Mouse (Mus musculus): ENCODE measurements around the gene Skp2. TPM values are rescaled to one million over a fixed set of nuclear protein-coding genes. Genes with fewer than 3 reads are reported as not detected.

Gene Skp2
- polyA plus RNA-seq, 1 experiment from 2014 or later, result 70.8 TPM

DNA sequence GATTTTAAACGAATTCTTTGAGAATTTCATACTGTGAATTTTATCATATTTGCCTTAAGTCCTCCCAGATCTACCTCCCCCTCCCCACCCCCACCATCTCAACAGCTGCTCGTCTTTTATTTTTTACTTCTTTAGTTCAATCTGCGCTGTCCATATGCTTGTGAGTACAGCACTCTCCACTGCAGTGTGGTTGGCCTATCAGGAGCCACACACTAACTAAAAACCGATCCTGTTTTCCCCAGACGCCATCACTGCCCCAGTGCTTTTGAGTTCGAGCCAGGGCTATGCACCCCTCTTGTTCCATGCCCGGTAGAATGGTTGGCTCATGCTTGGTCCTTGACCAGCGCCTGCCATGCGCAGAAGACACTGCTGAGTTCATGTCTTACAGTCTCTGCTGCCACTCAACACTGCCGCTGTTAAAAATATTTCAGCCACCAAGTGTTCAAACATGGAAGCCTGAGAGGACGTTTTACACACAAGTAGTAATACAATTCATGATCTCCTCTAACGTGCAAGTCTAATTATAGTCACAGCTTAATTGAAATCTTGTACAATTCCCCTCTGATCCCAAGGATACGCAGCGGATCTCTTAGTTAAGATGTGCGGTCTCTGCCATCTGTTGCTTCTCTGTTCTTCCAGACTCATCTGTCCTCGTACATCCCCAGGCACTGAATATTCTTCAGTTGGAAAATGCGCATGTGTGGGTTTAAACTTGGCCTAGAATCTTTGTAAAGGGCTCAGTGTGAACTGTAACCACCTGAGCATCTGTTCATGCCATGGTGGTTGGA, 67.1 kb downstream of the Skp2 start:
- peaks cover 3% of the 10 kb centered on the region; the same call in 1 of the 2 replicates for H3K36me3 ChIP-seq (ENCODE audit: control insufficient read depth, insufficient read depth, low read length)
- H3K4me1 ChIP-seq (ENCODE audit: control insufficient read depth, insufficient read depth, low read length), result no peaks in the 10 kb centered on the region
- no peak overlapping the region for H3K27ac ChIP-seq (ENCODE audit: low read length)
- H3K9me3 ChIP-seq (ENCODE audit: control insufficient read depth, low read depth, low read length), result no peaks in the 10 kb centered on the region
- no peak overlapping the region for H3K4me3 ChIP-seq (ENCODE audit: low read depth, low read length)
- no peak overlapping the region for H3K4me2 ChIP-seq (replicated peaks; ENCODE audit: low read depth, low read length)
- ATAC-seq (ENCODE audit: insufficient number of reproducible peaks, insufficient read depth, low FRiP score, low read depth), result no peak
- H3K27me3 ChIP-seq (ENCODE audit: control insufficient read depth, insufficient read depth, low read length), result no peaks in the 10 kb centered on the region
- 88% methylated on average over 17 of the region's 17 CpGs for WGBS
- no peak overlapping the region for H3K9ac ChIP-seq (replicated peaks; ENCODE audit: low read depth, low read length)

DNA sequence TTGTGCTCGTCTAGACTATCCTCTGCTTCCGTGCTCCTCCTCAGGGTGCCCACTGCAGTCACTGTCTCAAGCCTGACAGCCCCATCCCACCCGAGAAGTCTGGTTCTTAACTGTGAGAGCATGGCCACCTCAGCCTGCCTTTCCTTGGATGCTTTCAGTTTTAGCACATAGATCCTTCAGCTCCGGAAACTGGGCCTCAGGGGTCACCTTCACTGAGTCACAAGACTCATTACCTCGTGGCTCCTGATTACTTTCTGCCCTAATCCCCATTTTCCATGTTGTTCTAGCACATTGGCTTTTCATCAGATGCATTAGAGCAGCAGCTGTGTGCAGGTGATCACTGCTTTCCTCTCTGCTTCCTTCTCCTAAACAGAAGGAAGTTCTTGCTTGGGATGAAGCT, 67.8 kb downstream of the Skp2 start:
- WGBS, result 74% methylated on average over 5 of the region's 5 CpGs
- no peaks in the 10 kb centered on the region for H3K9me3 ChIP-seq (ENCODE audit: control insufficient read depth, low read depth, low read length)
- no peak overlapping the region for H3K4me2 ChIP-seq (replicated peaks; ENCODE audit: low read depth, low read length)
- H3K4me3 ChIP-seq (ENCODE audit: low read depth, low read length), result no peak overlapping the region
- H3K9ac ChIP-seq (replicated peaks; ENCODE audit: low read depth, low read length), result no peak overlapping the region
- no peaks in the 10 kb centered on the region; the same call in 1 of the 2 replicates for H3K36me3 ChIP-seq (ENCODE audit: control insufficient read depth, insufficient read depth, low read length)
- no peak overlapping the region for H3K27ac ChIP-seq (ENCODE audit: low read length)
- H3K4me1 ChIP-seq (ENCODE audit: control insufficient read depth, insufficient read depth, low read length), result no peaks in the 10 kb centered on the region
- no peak for ATAC-seq (ENCODE audit: insufficient number of reproducible peaks, insufficient read depth, low FRiP score, low read depth)
- no peaks in the 10 kb centered on the region for H3K27me3 ChIP-seq (ENCODE audit: control insufficient read depth, insufficient read depth, low read length)

DNA sequence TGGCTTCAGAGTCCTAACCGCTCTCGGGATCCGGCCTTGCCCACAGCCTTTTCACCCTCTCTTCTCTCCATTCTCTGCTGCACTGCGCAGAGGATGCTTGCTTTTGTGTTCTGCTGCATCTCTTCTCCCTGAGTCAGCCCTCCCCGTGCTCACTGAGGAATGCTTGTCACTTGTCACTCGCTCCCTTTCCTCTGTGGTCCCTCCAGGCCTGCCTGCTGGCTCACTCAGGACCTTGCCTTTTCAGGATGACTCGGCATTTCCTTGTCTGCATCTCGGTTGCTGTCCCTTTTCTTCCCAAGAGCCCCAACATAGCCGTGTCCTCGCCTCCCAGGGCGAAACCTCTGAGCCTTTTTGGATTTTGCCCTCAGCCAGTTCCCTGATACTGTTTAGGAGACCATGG, 68.4 kb downstream of the Skp2 start:
- no peaks in the 10 kb centered on the region for H3K9me3 ChIP-seq (ENCODE audit: control insufficient read depth, low read depth, low read length)
- no peaks in the 10 kb centered on the region; the same call in 1 of the 2 replicates for H3K36me3 ChIP-seq (ENCODE audit: control insufficient read depth, insufficient read depth, low read length)
- no peak overlapping the region for H3K9ac ChIP-seq (replicated peaks; ENCODE audit: low read depth, low read length)
- H3K27me3 ChIP-seq (ENCODE audit: control insufficient read depth, insufficient read depth, low read length), result no peaks in the 10 kb centered on the region
- ATAC-seq (ENCODE audit: insufficient number of reproducible peaks, insufficient read depth, low FRiP score, low read depth), result no peak
- no peak overlapping the region for H3K27ac ChIP-seq (ENCODE audit: low read length)
- no peaks in the 10 kb centered on the region for H3K4me1 ChIP-seq (ENCODE audit: control insufficient read depth, insufficient read depth, low read length)
- 75% methylated on average over 11 of the region's 11 CpGs for WGBS
- no peak overlapping the region for H3K4me3 ChIP-seq (ENCODE audit: low read depth, low read length)
- no peak overlapping the region for H3K4me2 ChIP-seq (replicated peaks; ENCODE audit: low read depth, low read length)

DNA sequence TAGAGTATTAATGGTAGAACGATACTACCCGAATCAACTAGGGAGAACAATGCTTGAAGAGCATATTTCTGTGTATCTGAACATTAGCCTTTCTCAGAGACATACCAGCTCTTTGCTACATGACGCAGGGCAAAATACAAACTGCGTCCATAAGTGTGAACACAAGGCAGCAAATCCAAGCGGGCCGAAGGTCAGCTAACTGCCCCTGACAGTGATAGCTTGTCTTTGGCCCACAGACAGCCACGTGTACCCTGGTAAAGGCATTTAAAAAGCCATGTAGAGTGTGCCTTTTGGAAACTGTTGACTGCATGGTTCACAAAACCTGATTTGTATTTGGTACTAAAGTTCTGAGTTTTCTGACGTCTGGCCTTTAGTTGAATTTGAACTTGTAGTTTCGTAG, 72.5 kb downstream of the Skp2 start:
- no peak overlapping the region for H3K9ac ChIP-seq (replicated peaks; ENCODE audit: low read depth, low read length)
- ATAC-seq (ENCODE audit: insufficient number of reproducible peaks, insufficient read depth, low FRiP score, low read depth), result no peak
- no peak overlapping the region for H3K4me3 ChIP-seq (ENCODE audit: low read depth, low read length)
- WGBS, result 76% methylated on average over 9 of the region's 9 CpGs
- H3K4me1 ChIP-seq (ENCODE audit: control insufficient read depth, insufficient read depth, low read length), result peaks cover 12% of the 10 kb centered on the region; the same call in 1 of the 2 replicates
- no peak overlapping the region for H3K4me2 ChIP-seq (replicated peaks; ENCODE audit: low read depth, low read length)
- no peak overlapping the region for H3K27ac ChIP-seq (ENCODE audit: low read length)
- H3K9me3 ChIP-seq (ENCODE audit: control insufficient read depth, low read depth, low read length), result no peaks in the 10 kb centered on the region
- H3K27me3 ChIP-seq (ENCODE audit: control insufficient read depth, insufficient read depth, low read length), result no peaks in the 10 kb centered on the region
- no peaks in the 10 kb centered on the region; the same call in 1 of the 2 replicates for H3K36me3 ChIP-seq (ENCODE audit: control insufficient read depth, insufficient read depth, low read length)

DNA sequence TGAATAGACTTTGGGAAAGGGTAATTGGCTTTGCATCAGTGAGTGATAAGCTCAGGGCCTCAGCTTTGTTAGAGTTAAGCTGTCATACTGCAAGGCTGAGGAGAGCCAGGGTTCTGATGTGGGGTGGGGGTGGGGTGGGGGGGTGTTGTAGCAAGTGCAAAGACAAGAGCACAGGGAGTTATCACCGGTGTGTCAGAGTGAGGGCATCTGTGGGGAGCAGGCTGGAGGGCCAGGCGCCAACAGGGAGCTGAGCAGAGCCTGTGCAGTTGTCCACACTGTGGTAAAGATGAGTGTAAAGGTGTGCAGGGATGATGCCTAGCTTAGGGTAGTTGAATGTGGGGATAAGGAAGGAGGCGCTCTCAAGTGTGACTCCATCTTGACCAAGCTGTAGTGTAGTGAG, 73.9 kb downstream of the Skp2 start:
- 70% methylated on average over 3 of the region's 3 CpGs for WGBS
- Histone ChIP-seq H3K4me2 (replicated peaks; ENCODE audit: low read depth, low read length) (no peak overlapping the region), H3K36me3 (ENCODE audit: control insufficient read depth, insufficient read depth, low read length) (no peaks in the 10 kb centered on the region; the same call in 1 of the 2 replicates), H3K27ac (ENCODE audit: low read length) (no peak overlapping the region), H3K4me1 (ENCODE audit: control insufficient read depth, insufficient read depth, low read length) (peaks cover 14% of the 10 kb centered on the region; the same call in 1 of the 2 replicates), H3K4me3 (ENCODE audit: low read depth, low read length) (no peak overlapping the region), H3K9me3 (ENCODE audit: control insufficient read depth, low read depth, low read length) (no peaks in the 10 kb centered on the region), H3K9ac (replicated peaks; ENCODE audit: low read depth, low read length) (no peak overlapping the region), H3K27me3 (ENCODE audit: control insufficient read depth, insufficient read depth, low read length) (no peaks in the 10 kb centered on the region)
- no peak for ATAC-seq (ENCODE audit: insufficient number of reproducible peaks, insufficient read depth, low FRiP score, low read depth)

DNA sequence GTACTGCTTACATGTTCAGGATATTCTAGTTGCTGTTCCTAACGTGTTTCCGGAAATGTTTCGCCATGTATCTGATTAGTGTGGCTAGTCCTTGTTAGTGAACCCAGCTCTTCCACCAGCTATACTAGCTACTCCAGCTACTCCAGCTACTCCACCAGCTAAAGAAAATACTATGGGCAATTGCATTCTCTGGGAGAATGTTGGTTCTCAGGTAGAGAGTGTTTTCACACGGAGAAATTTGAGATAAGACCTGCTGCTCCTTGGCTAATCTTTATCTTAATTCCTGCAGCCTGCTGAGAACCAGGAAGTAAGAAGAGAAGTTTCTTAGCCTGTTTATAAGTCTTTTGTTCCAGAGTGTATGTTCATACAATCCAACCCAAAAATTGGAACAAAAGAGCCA, 75.0 kb downstream of the Skp2 start:
- no peak overlapping the region for H3K4me3 ChIP-seq (ENCODE audit: low read depth, low read length)
- no peak overlapping the region for H3K4me2 ChIP-seq (replicated peaks; ENCODE audit: low read depth, low read length)
- H3K27ac ChIP-seq (ENCODE audit: low read length), result no peak overlapping the region
- H3K27me3 ChIP-seq (ENCODE audit: control insufficient read depth, insufficient read depth, low read length), result no peaks in the 10 kb centered on the region
- no peaks in the 10 kb centered on the region for H3K9me3 ChIP-seq (ENCODE audit: control insufficient read depth, low read depth, low read length)
- no peaks in the 10 kb centered on the region; the same call in 1 of the 2 replicates for H3K36me3 ChIP-seq (ENCODE audit: control insufficient read depth, insufficient read depth, low read length)
- ATAC-seq (ENCODE audit: insufficient number of reproducible peaks, insufficient read depth, low FRiP score, low read depth), result no peak
- H3K4me1 ChIP-seq (ENCODE audit: control insufficient read depth, insufficient read depth, low read length), result peaks cover 22% of the 10 kb centered on the region
- 54% methylated on average over 4 of the region's 4 CpGs for WGBS
- H3K9ac ChIP-seq (replicated peaks; ENCODE audit: low read depth, low read length), result no peak overlapping the region

DNA sequence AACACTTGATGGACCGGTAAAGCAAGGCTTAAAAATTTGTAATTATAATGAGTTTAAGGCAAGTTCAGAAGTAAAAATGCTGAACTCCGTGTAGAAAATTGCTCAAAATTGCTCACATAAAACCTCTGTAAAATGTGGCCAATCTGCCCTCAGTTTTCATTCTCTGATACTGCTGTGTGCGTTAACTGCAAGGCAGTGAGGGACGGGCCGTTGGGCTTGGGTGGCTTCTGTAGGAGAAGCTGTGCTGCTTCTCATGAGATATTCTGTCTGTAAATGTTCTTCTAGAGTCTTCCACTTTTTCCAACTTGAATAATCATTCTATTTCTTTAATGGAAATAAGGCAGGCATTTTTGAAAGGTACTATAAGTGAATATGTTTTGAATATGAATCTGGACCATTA, 75.6 kb downstream of the Skp2 start:
- H3K4me3 ChIP-seq (ENCODE audit: low read depth, low read length), result no peak overlapping the region
- H3K27me3 ChIP-seq (ENCODE audit: control insufficient read depth, insufficient read depth, low read length), result no peaks in the 10 kb centered on the region
- H3K27ac ChIP-seq (ENCODE audit: low read length), result no peak overlapping the region
- H3K9ac ChIP-seq (replicated peaks; ENCODE audit: low read depth, low read length), result no peak overlapping the region
- no peak for ATAC-seq (ENCODE audit: insufficient number of reproducible peaks, insufficient read depth, low FRiP score, low read depth)
- no peaks in the 10 kb centered on the region; the same call in 1 of the 2 replicates for H3K36me3 ChIP-seq (ENCODE audit: control insufficient read depth, insufficient read depth, low read length)
- no peaks in the 10 kb centered on the region for H3K9me3 ChIP-seq (ENCODE audit: control insufficient read depth, low read depth, low read length)
- H3K4me2 ChIP-seq (replicated peaks; ENCODE audit: low read depth, low read length), result no peak overlapping the region
- peaks cover 27% of the 10 kb centered on the region for H3K4me1 ChIP-seq (ENCODE audit: control insufficient read depth, insufficient read depth, low read length)
- WGBS, result 54% methylated on average over 5 of the region's 5 CpGs

- H3K36me3 ChIP-seq (ENCODE audit: control insufficient read depth, insufficient read depth, low read length), result no peaks in the 10 kb centered on the region; the same call in 1 of the 2 replicates
- H3K9me3 ChIP-seq (ENCODE audit: control insufficient read depth, low read depth, low read length), result no peaks in the 10 kb centered on the region
- no peak overlapping the region for H3K4me2 ChIP-seq (replicated peaks; ENCODE audit: low read depth, low read length)
- H3K4me1 ChIP-seq (ENCODE audit: control insufficient read depth, insufficient read depth, low read length), result peaks cover 34% of the 10 kb centered on the region
- no peak overlapping the region for H3K4me3 ChIP-seq (ENCODE audit: low read depth, low read length)
- 0 out of 2 replicates have a peak, but pooled peaks have one; percentile 40 for ATAC-seq (ENCODE audit: insufficient number of reproducible peaks, insufficient read depth, low FRiP score, low read depth)
- H3K9ac ChIP-seq (replicated peaks; ENCODE audit: low read depth, low read length), result no peak overlapping the region
- WGBS, result 61% methylated on average over 12 of the region's 12 CpGs
- peak overlapping the region; percentile 23; the same call in 1 of the 2 replicates for H3K27ac ChIP-seq (ENCODE audit: low read length)
- no peaks in the 10 kb centered on the region for H3K27me3 ChIP-seq (ENCODE audit: control insufficient read depth, insufficient read depth, low read length)
Observed at GRCm38 (mm10) chr15:9078481-9079300, 76.5 kb downstream of the Skp2 start.
